Mouse (Mus musculus) stomach, embryonic 16.5 days (tissue): ENCODE data around the gene Gm10718. TPM values are rescaled to one million over a fixed set of nuclear protein-coding genes. Genes with fewer than 3 reads are reported as not detected.
"Not testable (repeated sequence)": the region's sequence is repeated elsewhere in the genome, so short reads cannot be mapped to it uniquely, and the experiment has no call there.

Experiments used
- ATAC-seq: fragments of 200-750 bp; cut with Nextera tagmentation; 2 replicates; pipeline ENCODE4 v1.8.0; 2017; ENCODE audit warnings: moderate number of reproducible peaks, moderate TSS enrichment; ENCODE audit not compliant: insufficient read depth, low FRiP score
- H3K27ac ChIP-seq: fragments of 300-500 bp; sonication (generic); 2 replicates; pipeline ENCODE4 v1.5.1; 2014; ENCODE audit warnings: low read length
- H3K27me3 ChIP-seq: fragments of 300-500 bp; sonication (generic); 2 replicates; pipeline ENCODE4 v1.6.1; 2014; ENCODE audit warnings: low read length, control low read depth, mixed read lengths; ENCODE audit not compliant: control insufficient read depth, insufficient read depth
- H3K36me3 ChIP-seq: fragments of 300-500 bp; sonication (generic); 2 replicates; pipeline ENCODE4 v1.6.1; 2014; ENCODE audit warnings: low read length; ENCODE audit not compliant: control insufficient read depth, insufficient read depth
- H3K4me1 ChIP-seq: fragments of 300-500 bp; sonication (generic); 2 replicates; pipeline ENCODE4 v1.6.1; 2014; ENCODE audit warnings: low read length, control low read depth, mixed read lengths; ENCODE audit not compliant: control insufficient read depth, insufficient read depth
- H3K4me2 ChIP-seq: fragments of 300-500 bp; sonication (generic); 2 replicates; pipeline ENCODE4 v1.6.1; 2014; ENCODE audit warnings: low read depth, low read length, mixed read lengths
- H3K4me3 ChIP-seq: fragments of 300-500 bp; sonication (generic); replicated peaks from 2 replicates; pipeline ENCODE4 v1.5.1; 2014; ENCODE audit warnings: mild to moderate bottlenecking, low read length
- H3K9ac ChIP-seq: fragments of 300-500 bp; sonication (generic); 2 replicates; pipeline ENCODE4 v1.6.1; 2014; ENCODE audit warnings: low read length
- H3K9me3 ChIP-seq: fragments of 300-500 bp; sonication (generic); replicated peaks from 2 replicates; pipeline ENCODE4 v1.6.1; 2016; ENCODE audit warnings: low read length, control low read depth; ENCODE audit not compliant: control insufficient read depth
- WGBS: fragments of 180-500 bp; shearing (Covaris S2); extraction: QIAGEN DNeasy Blood & Tissue Kit; methylation state at CpG from one replicate; pipeline ENCODE4 v1.1.7; 2014; 5-methylcytosine and 5-hydroxymethylcytosine counted together
- polyA plus RNA-seq: library from polyadenylated mRNA; unstranded; fragments of >200 nt; fragmentation: Nextera tagmentation; extraction: Ambion mirVana; gene quantifications from 2 replicates; pipeline ENCODE4 v1.2.1, GENCODE M21; 2015

The Gm10718 gene
- polyA plus RNA-seq, 1 experiment from 2014 or later = 0.32 TPM

GRCm38 (mm10) chr9:3012054-3012621, 11.2 kb upstream of the Gm10718 start:
- H3K4me3 ChIP-seq, H3K27ac ChIP-seq, H3K4me1 ChIP-seq, H3K9me3 ChIP-seq, H3K9ac ChIP-seq, ATAC-seq, H3K27me3 ChIP-seq, H3K36me3 ChIP-seq, H3K4me2 ChIP-seq: not testable (repeated sequence)
- WGBS = 79% methylated on average over 2 of the region's 7 CpGs

GRCm38 (mm10) chr9:3012733-3013279, 10.5 kb upstream of the Gm10718 start, which contains the start of gene Gm10721:
Gene Gm10721, plus strand, starts transcription at chr9:3013140.
- ATAC-seq = peak; percentile 49
- not testable (repeated sequence) for H3K4me3 ChIP-seq, H3K36me3 ChIP-seq, H3K27ac ChIP-seq, H3K4me1 ChIP-seq, H3K4me2 ChIP-seq, H3K9me3 ChIP-seq, H3K27me3 ChIP-seq, H3K9ac ChIP-seq
- WGBS = no CpG with 5 or more reads among the region's 11 CpGs

GRCm38 (mm10) chr9:3015354-3015753, 8.0 kb upstream of the Gm10718 start, which contains the start of gene Gm10720:
Gene Gm10720, plus strand, starts transcription at chr9:3015654.
- ATAC-seq, H3K9ac ChIP-seq, H3K4me2 ChIP-seq, H3K9me3 ChIP-seq, H3K4me1 ChIP-seq, H3K27ac ChIP-seq, H3K27me3 ChIP-seq, H3K36me3 ChIP-seq, H3K4me3 ChIP-seq: not testable (repeated sequence)
- WGBS = 58% methylated on average over 4 of the region's 9 CpGs

- 77% methylated on average over 4 of the region's 6 CpGs for WGBS
- H3K9ac ChIP-seq, H3K4me1 ChIP-seq: not testable (repeated sequence)
Measured at GRCm38 (mm10) chr9:3015896-3016295, 7.5 kb upstream of the Gm10718 start.

GRCm38 (mm10) chr9:3017108-3017507, 6.2 kb upstream of the Gm10718 start, which contains the start of gene Gm10719:
Gene Gm10719, plus strand, starts transcription at chr9:3017408.
- H3K4me1 ChIP-seq, H3K27me3 ChIP-seq, ATAC-seq, H3K4me3 ChIP-seq, H3K27ac ChIP-seq, H3K36me3 ChIP-seq, H3K4me2 ChIP-seq, H3K9ac ChIP-seq, H3K9me3 ChIP-seq: not testable (repeated sequence)
- WGBS = no CpG with 5 or more reads among the region's 9 CpGs

More at GRCm38 (mm10) chr9:3015896-3016295, 7.5 kb upstream of the Gm10718 start:
- not testable (repeated sequence) for H3K27me3 ChIP-seq, H3K4me2 ChIP-seq, H3K4me3 ChIP-seq, H3K9me3 ChIP-seq, H3K36me3 ChIP-seq, H3K27ac ChIP-seq, ATAC-seq

GRCm38 (mm10) chr9:3018944-3019343, 4.4 kb upstream of the Gm10718 start:
- not testable (repeated sequence) for H3K27me3 ChIP-seq, H3K27ac ChIP-seq, H3K4me2 ChIP-seq, ATAC-seq, H3K9me3 ChIP-seq, H3K4me3 ChIP-seq, H3K9ac ChIP-seq, H3K36me3 ChIP-seq, H3K4me1 ChIP-seq
- WGBS = 72% methylated on average over 9 of the region's 9 CpGs

GRCm38 (mm10) chr9:3019835-3020727, 3.3 kb upstream of the Gm10718 start:
- H3K4me3 ChIP-seq = not testable (repeated sequence)
- 76% methylated on average over 11 of the region's 19 CpGs for WGBS

GRCm38 (mm10) chr9:3022316-3023008, 885 bp upstream of the Gm10718 start:
- H3K27me3 ChIP-seq, H3K9ac ChIP-seq, ATAC-seq, H3K9me3 ChIP-seq, H3K36me3 ChIP-seq, H3K27ac ChIP-seq, H3K4me1 ChIP-seq, H3K4me3 ChIP-seq, H3K4me2 ChIP-seq: not testable (repeated sequence)
- WGBS = 69% methylated on average over 9 of the region's 13 CpGs

More at GRCm38 (mm10) chr9:3019835-3020727, 3.3 kb upstream of the Gm10718 start:
- H3K9ac ChIP-seq, H3K27me3 ChIP-seq, H3K4me2 ChIP-seq, H3K27ac ChIP-seq, H3K9me3 ChIP-seq, H3K36me3 ChIP-seq, H3K4me1 ChIP-seq: not testable (repeated sequence)
- peak; percentile 56 for ATAC-seq
